Mouse (Mus musculus) midbrain, embryonic 16.5 days (tissue): ENCODE data around the gene Vwce. TPM values are rescaled to one million over a fixed set of nuclear protein-coding genes. Genes with fewer than 3 reads are reported as not detected.

Source experiments
- ATAC-seq: fragments of 200-750 bp; cut with Nextera tagmentation; 2 replicates; pipeline ENCODE4 v1.8.0; 2017; ENCODE audit warnings: moderate TSS enrichment
- H3K27ac ChIP-seq: fragments of 300-500 bp; sonication (generic); 2 replicates; pipeline ENCODE4 v1.5.1; 2014; ENCODE audit warnings: mild to moderate bottlenecking, low read length, mixed read lengths
- H3K27me3 ChIP-seq: fragments of 300-500 bp; sonication (generic); 2 replicates; pipeline ENCODE4 v1.6.1; 2014; ENCODE audit warnings: low read depth, low read length, mixed read lengths; ENCODE audit not compliant: control insufficient read depth, insufficient read depth
- H3K36me3 ChIP-seq: fragments of 300-500 bp; sonication (generic); 2 replicates; pipeline ENCODE4 v1.6.1; 2014; ENCODE audit warnings: mild to moderate bottlenecking, low read length, moderate library complexity, mixed read lengths; ENCODE audit not compliant: control insufficient read depth, insufficient read depth
- H3K4me1 ChIP-seq: fragments of 300-500 bp; sonication (generic); 2 replicates; pipeline ENCODE4 v1.6.1; 2014; ENCODE audit warnings: mild to moderate bottlenecking, low read length, mixed read lengths; ENCODE audit not compliant: control insufficient read depth, insufficient read depth
- H3K4me2 ChIP-seq: fragments of 300-500 bp; sonication (generic); 2 replicates; pipeline ENCODE4 v1.6.1; 2014; ENCODE audit warnings: mild to moderate bottlenecking, low read length, mixed read lengths
- H3K4me3 ChIP-seq: fragments of 300-500 bp; sonication (generic); 2 replicates; pipeline ENCODE4 v1.5.1; 2014; ENCODE audit warnings: low read depth, mild to moderate bottlenecking, low read length, moderate library complexity, mixed read lengths
- H3K9ac ChIP-seq: fragments of 300-500 bp; sonication (generic); 2 replicates; pipeline ENCODE4 v1.6.1; 2014; ENCODE audit warnings: low read depth, low read length, mixed read lengths
- H3K9me3 ChIP-seq: fragments of 300-500 bp; sonication (generic); replicated peaks from 2 replicates; pipeline ENCODE4 v1.6.1; 2014; ENCODE audit warnings: mild to moderate bottlenecking, low read length, mixed read lengths; ENCODE audit not compliant: control insufficient read depth, poor library complexity, severe bottlenecking
- WGBS: fragments of 180-500 bp; shearing (Covaris S2); extraction: QIAGEN DNeasy Blood & Tissue Kit; methylation state at CpG from one replicate; pipeline ENCODE4 v1.1.7; 2014; 5-methylcytosine and 5-hydroxymethylcytosine counted together
- polyA plus RNA-seq: library from polyadenylated mRNA; unstranded; fragments of >200 nt; fragmentation: Nextera tagmentation; extraction: Ambion mirVana; gene quantifications from 2 replicates; pipeline ENCODE4 v1.2.1, GENCODE M21; 2015

Vwce gene
- polyA plus RNA-seq = 1.1 and 2.0 TPM in 2 replicates

DNA sequence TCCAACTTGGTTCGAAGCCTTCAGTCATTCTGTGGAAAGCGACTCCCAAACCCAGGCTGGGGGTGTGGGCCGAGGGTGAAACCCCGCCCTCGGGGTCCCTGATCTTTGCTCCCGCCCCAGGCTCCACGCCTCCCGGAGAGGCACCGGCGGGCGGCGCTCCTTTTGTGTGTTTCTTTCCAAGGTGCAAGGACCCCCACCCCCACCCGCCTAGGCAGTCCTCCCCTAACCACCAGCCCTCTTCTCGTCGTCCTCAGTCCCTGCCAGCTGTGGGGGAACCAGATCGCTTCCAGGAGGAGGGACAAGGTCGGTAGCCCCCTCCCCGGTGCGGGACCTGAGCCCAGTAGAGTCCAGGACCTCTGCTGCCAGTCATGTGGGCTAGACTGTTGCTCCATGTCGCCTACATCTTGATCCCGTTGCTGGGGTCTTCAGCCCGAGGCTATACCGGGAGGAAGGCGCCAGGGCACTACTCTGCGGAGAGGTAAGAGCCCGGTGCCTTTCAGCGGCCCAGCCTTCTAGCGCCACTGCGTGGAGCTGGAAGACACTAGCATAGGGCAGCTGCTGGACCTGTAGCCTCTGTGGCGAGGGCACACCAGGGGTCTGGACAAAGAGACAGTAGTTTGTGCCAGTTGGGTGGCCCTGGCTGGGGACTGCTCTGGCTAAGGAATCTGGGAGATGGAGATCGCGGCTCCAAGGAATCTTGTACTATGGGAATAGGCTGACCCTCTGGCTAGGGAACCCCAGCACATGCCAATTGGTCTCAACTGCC is at the start of gene Vwce:
Gene Vwce, plus strand, starts transcription at position 108 of the 766 bp plus-strand sequence.
- Histone ChIP-seq H3K4me3 (peak within 1 kb of the TSS; percentile 48), H3K27ac (peak within 1 kb of the TSS; percentile 55; the same call in 1 of the 2 replicates)
- ATAC-seq = peak; percentile 87

GRCm38 (mm10) chr19:10585112-10585511 is 48.9 kb upstream of the Vwce start:
- Histone ChIP-seq H3K4me1 (no peaks in the 10 kb centered on the region), H3K4me2 (no peak overlapping the region), H3K27ac (no peak overlapping the region), H3K4me3 (no peak overlapping the region), H3K9me3 (no peaks in the 10 kb centered on the region), H3K27me3 (no peaks in the 10 kb centered on the region), H3K9ac (no peak overlapping the region), H3K36me3 (0 out of 2 replicates have a peak, but pooled peaks cover 4% of the 10 kb centered on the region)
- WGBS = 94% methylated on average over 8 of the region's 8 CpGs
- no peak for ATAC-seq

More for the DNA sequence above, at the start of gene Vwce:
- 2% methylated on average over 32 of the region's 32 CpGs for WGBS
- no peaks in the 10 kb centered on the region; the same call in 1 of the 2 replicates for H3K27me3 ChIP-seq
- H3K4me2 ChIP-seq = peak within 1 kb of the TSS; percentile 96
- peaks cover 13% of the 10 kb centered on the region for H3K4me1 ChIP-seq
- H3K9me3 ChIP-seq = no peaks in the 10 kb centered on the region
- H3K36me3 ChIP-seq = peaks cover 7% of the 10 kb centered on the region; the same call in 1 of the 2 replicates
- H3K9ac ChIP-seq = peak within 1 kb of the TSS; percentile 72

- H3K4me2 ChIP-seq = no peak overlapping the region
- ATAC-seq = no peak
- H3K27ac ChIP-seq = no peak overlapping the region
- H3K36me3 ChIP-seq = 0 out of 2 replicates have a peak, but pooled peaks cover 4% of the 10 kb centered on the region
- no peaks in the 10 kb centered on the region for H3K4me1 ChIP-seq
- no peak overlapping the region for H3K9ac ChIP-seq
- 90% methylated on average over 8 of the region's 8 CpGs for WGBS
- no peak overlapping the region for H3K4me3 ChIP-seq
- no peaks in the 10 kb centered on the region for H3K9me3 ChIP-seq
- H3K27me3 ChIP-seq = no peaks in the 10 kb centered on the region
Observed at GRCm38 (mm10) chr19:10587231-10587630, 46.8 kb upstream of the Vwce start.

- WGBS = 67% methylated on average over 5 of the region's 5 CpGs
- ATAC-seq = no peak
Observed at GRCm38 (mm10) chr19:10589127-10589857, 44.7 kb upstream of the Vwce start.

GRCm38 (mm10) chr19:10590301-10590700 is 43.7 kb upstream of the Vwce start:
- no peak overlapping the region for H3K9ac ChIP-seq
- H3K4me1 ChIP-seq = no peaks in the 10 kb centered on the region
- H3K27ac ChIP-seq = no peak overlapping the region
- H3K9me3 ChIP-seq = no peaks in the 10 kb centered on the region
- H3K27me3 ChIP-seq = no peaks in the 10 kb centered on the region
- no peak overlapping the region for H3K4me2 ChIP-seq
- no peak for ATAC-seq
- H3K36me3 ChIP-seq = peaks cover 12% of the 10 kb centered on the region
- no peak overlapping the region for H3K4me3 ChIP-seq
- 71% methylated on average over 3 of the region's 3 CpGs for WGBS

More at GRCm38 (mm10) chr19:10589127-10589857, 44.7 kb upstream of the Vwce start:
- Histone ChIP-seq H3K9ac (no peak overlapping the region), H3K27me3 (no peaks in the 10 kb centered on the region), H3K4me3 (no peak overlapping the region), H3K4me2 (no peak overlapping the region), H3K9me3 (no peaks in the 10 kb centered on the region), H3K36me3 (0 out of 2 replicates have a peak, but pooled peaks cover 4% of the 10 kb centered on the region), H3K27ac (no peak overlapping the region), H3K4me1 (no peaks in the 10 kb centered on the region)

- no peak overlapping the region for H3K4me2 ChIP-seq
- WGBS = 93% methylated on average over 6 of the region's 6 CpGs
- H3K36me3 ChIP-seq = peaks cover 16% of the 10 kb centered on the region
- no peak overlapping the region for H3K27ac ChIP-seq
- no peak for ATAC-seq
- no peaks in the 10 kb centered on the region for H3K27me3 ChIP-seq
- no peak overlapping the region for H3K9ac ChIP-seq
- no peak overlapping the region for H3K4me3 ChIP-seq
- no peaks in the 10 kb centered on the region for H3K4me1 ChIP-seq
- no peaks in the 10 kb centered on the region for H3K9me3 ChIP-seq
Observed at GRCm38 (mm10) chr19:10591659-10592377, 42.2 kb upstream of the Vwce start.

DNA sequence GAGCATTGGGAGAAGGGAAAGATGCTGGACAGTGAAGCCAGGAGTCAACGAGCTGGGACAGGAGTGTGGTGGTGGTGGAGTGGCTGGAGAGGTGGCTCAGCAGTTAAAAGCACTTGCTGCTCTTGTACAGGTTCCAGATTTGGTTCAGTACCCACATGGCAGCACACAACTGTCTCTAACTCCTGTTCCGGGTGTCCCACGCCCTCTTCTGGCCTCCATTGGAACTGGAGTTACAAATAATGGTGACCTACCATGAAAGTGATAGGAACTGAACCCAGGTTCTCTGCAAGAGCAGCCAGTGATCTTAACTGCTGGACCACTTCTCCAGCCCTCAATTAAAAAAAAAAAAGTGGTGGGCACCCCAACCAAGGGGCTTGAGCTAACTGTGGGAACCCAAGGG is 35.8 kb upstream of the Vwce start:
- Histone ChIP-seq H3K9ac (no peak overlapping the region), H3K4me2 (no peak overlapping the region), H3K4me1 (peaks cover 5% of the 10 kb centered on the region), H3K27me3 (no peaks in the 10 kb centered on the region), H3K9me3 (no peaks in the 10 kb centered on the region), H3K4me3 (no peak overlapping the region), H3K27ac (no peak overlapping the region), H3K36me3 (peaks cover 15% of the 10 kb centered on the region)
- ATAC-seq = no peak
- 22% methylated on average over 3 of the region's 3 CpGs for WGBS

- WGBS = 94% methylated on average over 2 of the region's 2 CpGs
- no peak for ATAC-seq
Observed at GRCm38 (mm10) chr19:10599648-10600047, 34.4 kb upstream of the Vwce start.

More at GRCm38 (mm10) chr19:10599648-10600047, 34.4 kb upstream of the Vwce start:
- no peaks in the 10 kb centered on the region for H3K9me3 ChIP-seq
- H3K4me2 ChIP-seq = no peak overlapping the region
- no peak overlapping the region for H3K27ac ChIP-seq
- no peak overlapping the region for H3K4me3 ChIP-seq
- H3K27me3 ChIP-seq = no peaks in the 10 kb centered on the region
- peaks cover 13% of the 10 kb centered on the region for H3K36me3 ChIP-seq
- H3K4me1 ChIP-seq = peaks cover 13% of the 10 kb centered on the region
- no peak overlapping the region for H3K9ac ChIP-seq
